Mouse (Mus musculus): ENCODE measurements around the gene Kcnk6.

DNA sequence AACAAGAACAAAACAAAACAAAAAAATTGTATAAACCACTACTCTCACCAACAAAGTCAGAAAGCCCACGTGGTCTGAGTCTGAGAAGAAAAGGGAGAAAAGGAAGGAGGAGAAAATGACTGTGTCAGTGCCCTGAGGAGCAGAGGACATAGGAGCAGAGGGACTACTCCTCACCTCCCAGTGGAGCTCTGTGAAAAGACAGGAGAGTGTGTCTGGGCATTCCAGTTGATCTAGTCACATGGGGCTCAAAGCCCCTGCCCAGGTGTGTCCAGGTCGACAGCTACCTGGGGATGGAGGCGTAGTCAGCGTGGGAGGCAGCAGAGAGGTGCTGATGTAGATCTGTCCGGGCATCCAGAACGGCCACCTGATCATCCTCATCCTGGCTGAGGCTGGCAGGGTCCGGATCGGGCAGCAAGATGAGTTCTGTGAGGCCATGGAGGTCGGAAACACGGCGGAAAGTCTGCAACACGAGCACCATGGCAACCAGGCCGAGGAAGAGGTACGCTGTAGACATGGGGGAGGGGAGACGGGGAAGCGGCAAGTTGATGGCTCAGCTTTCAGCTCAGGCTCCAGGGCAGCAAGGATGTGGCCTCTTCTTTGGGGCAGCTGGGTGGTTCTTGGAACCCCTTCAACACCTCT is 7.4 kb downstream of the Kcnk6 start:
- no peak for TF ChIP-seq CTCF (IDR thresholded peaks at IDR 0.05; ENCODE audit: low read depth, low read length)
- TF ChIP-seq POLR2A (IDR thresholded peaks at IDR 0.05; ENCODE audit: borderline replicate concordance, low read depth, low read length), result no peak
